Mouse (Mus musculus): ENCODE results near the gene Dspp.

DNA sequence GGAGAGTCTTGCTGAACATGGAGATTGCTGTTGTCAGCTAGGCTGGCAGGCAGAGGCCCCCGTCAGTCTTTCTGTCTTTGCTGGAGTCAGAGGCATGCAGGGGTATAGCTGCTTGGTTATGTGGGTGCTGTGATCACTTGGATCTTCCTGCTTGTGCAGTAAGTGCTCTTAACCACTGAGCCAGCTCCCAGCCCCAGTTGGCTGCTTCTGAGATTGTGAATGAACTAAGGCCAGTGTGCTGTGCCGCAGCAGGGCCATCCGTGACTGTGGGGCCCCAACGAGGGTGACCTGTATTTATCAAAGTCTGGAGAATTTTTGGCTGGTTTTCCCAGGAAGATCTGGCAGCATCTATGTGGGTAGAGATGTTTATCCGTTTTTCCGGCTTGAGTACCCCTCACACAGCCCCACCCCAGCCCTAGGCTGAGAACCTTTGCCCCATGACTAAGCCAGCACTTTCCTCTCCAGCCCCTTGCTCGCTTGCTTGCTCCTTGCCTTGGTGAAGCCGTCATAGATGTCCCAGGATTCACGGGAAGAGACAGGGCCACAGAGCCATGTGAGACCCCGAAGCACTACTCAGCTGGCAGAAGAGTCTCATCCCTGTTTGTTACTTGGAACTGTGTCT lies 32.5 kb upstream of the Dspp start:
- TF ChIP-seq CTCF (IDR thresholded peaks at IDR 0.05; ENCODE audit: low read depth, low read length) (no peak), TAL1 (conservative IDR thresholded peaks at IDR 0.05; ENCODE audit: low read depth, low read length) (no peak), GATA1 (IDR thresholded peaks at IDR 0.05; ENCODE audit: borderline replicate concordance, low read length) (no peak), POLR2AphosphoS5 (IDR thresholded peaks at IDR 0.05; ENCODE audit: insufficient replicate concordance, low read depth, low read length) (no peak)
